8 mouse cellular contexts compared by ENCODE assay signal in genomic region chr17:36042610-36043169, GRCm38 (mm10). TPM values are rescaled to one million over a fixed set of nuclear protein-coding genes. Genes with fewer than 3 reads are reported as not detected.
A peak's percentile ranks its signal among the peaks of the same experiment; 100 is the strongest.
DNase-seq lines count a peak whose midpoint lies in the region; ATAC-seq and TF ChIP-seq lines count a peak whose summit lies in the region.
"Not testable (repeated sequence)": the region's sequence is repeated elsewhere in the genome, so short reads cannot be mapped to it uniquely, and the experiment has no call there.

Gene H2-T22, minus strand, starts transcription at chr17:36042747.
Gene Gm6034, plus strand, starts transcription at chr17:36042961.

- peak; percentile 96 for ATAC-seq in hindbrain, postnatal 0 days

- H3K4me1 ChIP-seq in hindbrain, postnatal 0 days (ENCODE audit: insufficient read depth, low read length), result not testable (repeated sequence)

- DNase-seq in T-cell, adult 2 months (ENCODE audit: low spot score), result peak; percentile 93
- DNase-seq in cerebellum, postnatal 36 days, result peak; percentile 32 to 55
- DNase-seq in gastrocnemius, adult 18-20 months (ENCODE audit: low spot score), result peak; percentile 83
- peak; percentile 94 for DNase-seq in hindbrain, postnatal 0 days (ENCODE audit: low spot score)
- peak; percentile 85 for DNase-seq in left cerebral cortex, adult 11 months (ENCODE audit: low spot score)
- DNase-seq in lung, postnatal 36 days, result peak; percentile 96
- DNase-seq in retina, postnatal 1 day, result peak; percentile 70
- peak; percentile 44 for DNase-seq in urinary bladder, postnatal 25 days (ENCODE audit: low spot score)

- H3K9me3 ChIP-seq in hindbrain, postnatal 0 days (ENCODE audit: low read length), result not testable (repeated sequence)

- H3K4me2 ChIP-seq in hindbrain, postnatal 0 days (ENCODE audit: low read depth, low read length), result peak within 1 kb of the TSS; percentile 61

- not testable (repeated sequence) for H3K27ac ChIP-seq in hindbrain, postnatal 0 days

- 2% methylated on average over 12 of the region's 12 CpGs for WGBS in hindbrain, postnatal 0 days

- 0 out of 2 replicates have a peak within 1 kb of the TSS, but pooled peaks have one; percentile 9 for H3K9ac ChIP-seq in hindbrain, postnatal 0 days (replicated peaks; ENCODE audit: low read length)

- peak within 1 kb of the TSS; percentile 36 for H3K4me3 ChIP-seq in hindbrain, postnatal 0 days (ENCODE audit: low read length)

- H3K36me3 ChIP-seq in hindbrain, postnatal 0 days (ENCODE audit: insufficient read depth, low read length), result not testable (repeated sequence)

- not testable (repeated sequence) for TF ChIP-seq CTCF in hindbrain, postnatal 0 days (IDR thresholded peaks at IDR 0.05; ENCODE audit: low read depth)

- not testable (repeated sequence) for H3K27me3 ChIP-seq in hindbrain, postnatal 0 days (ENCODE audit: insufficient read depth, low read length)

RNA-seq across cellular contexts. Expression of gene H2-T22, which starts in this region (rescaled TPM):
- total RNA-seq in gastrocnemius, adult 18-20 months (2021), result 10 to 100 TPM in 1 of 2 experiments, 1 to 10 TPM in 1; 7.9 to 15.7 TPM
- total RNA-seq in hindbrain, postnatal 0 days (2014; rRNA removed), result 10.0 and 15.4 TPM in 2 replicates
- polyA plus RNA-seq in hindbrain, postnatal 0 days (2015; fragmentation: Nextera tagmentation; extraction: Ambion mirVana), result 9.1 and 11.8 TPM in 2 replicates

RNA-seq across cellular contexts. Expression of gene Gm6034, which starts in this region (rescaled TPM):
- total RNA-seq in gastrocnemius, adult 18-20 months (2021), result not detected
- total RNA-seq in hindbrain, postnatal 0 days (2014; rRNA removed), result not detected in 2 replicates
- not detected in 2 replicates for polyA plus RNA-seq in hindbrain, postnatal 0 days (2015; fragmentation: Nextera tagmentation; extraction: Ambion mirVana)

Comparison
In these comparisons a context has a peak if more than half of its experiments do, and no peak if none do; other contexts are left out.
1. DNase-seq: peak in every context shown above with its lines; median percentile 96 in lung, postnatal 36 days; 94 in hindbrain, postnatal 0 days; 93 in T-cell, adult 2 months; 85 in left cerebral cortex, adult 11 months; 83 in gastrocnemius, adult 18-20 months; 70 in retina, postnatal 1 day; 44 in urinary bladder, postnatal 25 days; 44 in cerebellum, postnatal 36 days.